Mouse (Mus musculus) MEL (cell line): ENCODE results near the gene Tspan17. TPM values are rescaled to one million over a fixed set of nuclear protein-coding genes. Genes with fewer than 3 reads are reported as not detected.

Experiments
- DNase-seq: peaks from one replicate; pipeline ENCODE4 v3.0.0; 2011; ENCODE audit warnings: low read depth, low spot score
- H3K27ac ChIP-seq: 2 replicates; pipeline ENCODE4 v1.5.1; 2012; ENCODE audit warnings: low read depth, mild to moderate bottlenecking, control low read depth, low read length, moderate library complexity; ENCODE audit not compliant: control insufficient read depth
- H3K27me3 ChIP-seq, 2 experiments: fragments of 150-350 bp in 1 of 2; sonication (generic) in 1 of 2; 2 replicates each; pipeline ENCODE4 v1.6.1; 2012; ENCODE audit warnings: low read length in 2 of 2, mild to moderate bottlenecking in 2 of 2, improper control_type of control experiment in 1 of 2, moderate library complexity in 1 of 2; ENCODE audit not compliant: insufficient read depth in 2 of 2, control insufficient read depth in 1 of 2
- H3K36me3 ChIP-seq, 2 experiments: 2 replicates each; pipeline ENCODE4 v1.6.1; 2012 to 2014; ENCODE audit warnings: low read length in 2 of 2, improper control_type of control experiment in 1 of 2, inconsistent platforms in 1 of 2, mild to moderate bottlenecking in 1 of 2; ENCODE audit not compliant: insufficient read depth in 2 of 2, control insufficient read depth in 1 of 2
- H3K4me1 ChIP-seq, 2 experiments: fragments of 150-350 bp in 1 of 2; sonication (generic) in 1 of 2; 2 replicates each; pipeline ENCODE4 v1.6.1; 2012; ENCODE audit warnings: low read length in 2 of 2, improper control_type of control experiment in 1 of 2, mild to moderate bottlenecking in 1 of 2; ENCODE audit not compliant: insufficient read depth in 2 of 2, control insufficient read depth in 1 of 2
- H3K4me3 ChIP-seq, 2 experiments: fragments of 150-350 bp in 1 of 2; sonication (generic) in 1 of 2; 2 replicates each; pipeline ENCODE4 v1.5.1; 2012; ENCODE audit warnings: low read depth in 2 of 2, low read length in 2 of 2, mild to moderate bottlenecking in 2 of 2, moderate library complexity in 2 of 2, control low read depth in 1 of 2, improper control_type of control experiment in 1 of 2; ENCODE audit not compliant: control insufficient read depth in 1 of 2, insufficient read depth in 1 of 2
- H3K79me2 ChIP-seq: 2 replicates; pipeline ENCODE4 v1.6.1; 2012; ENCODE audit warnings: mild to moderate bottlenecking, low read length, moderate library complexity; ENCODE audit not compliant: control insufficient read depth, poor library complexity, insufficient read depth
- H3K9ac ChIP-seq: 2 replicates; pipeline ENCODE4 v1.6.1; 2012; ENCODE audit warnings: low read depth, mild to moderate bottlenecking, control low read depth, low read length, moderate library complexity; ENCODE audit not compliant: control insufficient read depth, poor library complexity, severe bottlenecking
- H3K9me3 ChIP-seq: fragments of 150-350 bp; sonication (generic); replicated peaks from 2 replicates; pipeline ENCODE4 v1.6.1; 2012; ENCODE audit warnings: mild to moderate bottlenecking, low read length, improper control_type of control experiment, moderate library complexity; ENCODE audit not compliant: insufficient read depth
- BHLHE40 ChIP-seq: IDR thresholded peaks from 2 replicates; pipeline ENCODE4 v1.6.1; 2012; ENCODE audit warnings: low read depth, mild to moderate bottlenecking, inconsistent platforms, low read length, improper control_type of control experiment, borderline replicate concordance
- CHD1 ChIP-seq: IDR thresholded peaks from 2 replicates; pipeline ENCODE4 v1.6.1; 2012; ENCODE audit warnings: low read depth, mild to moderate bottlenecking, inconsistent platforms, low read length, improper control_type of control experiment
- CHD2 ChIP-seq: IDR thresholded peaks from 2 replicates; pipeline ENCODE4 v1.6.1; 2011; ENCODE audit warnings: low read length, improper control_type of control experiment
- CTCF ChIP-seq, 3 experiments: IDR thresholded peaks in 2 of 3; conservative IDR thresholded peaks in 1 of 3; 2 replicates each; pipeline ENCODE4 v1.5.1; 2011 to 2012; ENCODE audit warnings: low read length in 3 of 3, low read depth in 2 of 3, mild to moderate bottlenecking in 2 of 3, improper control_type of control experiment in 1 of 3, inconsistent platforms in 1 of 3, mixed read lengths in 1 of 3, moderate library complexity in 1 of 3; ENCODE audit not compliant: control insufficient read depth in 1 of 3, insufficient read depth in 1 of 3, poor library complexity in 1 of 3, severe bottlenecking in 1 of 3
- ELF1 ChIP-seq: IDR thresholded peaks from 2 replicates; pipeline ENCODE4 v1.6.1; 2014; ENCODE audit warnings: low read depth, mild to moderate bottlenecking, inconsistent platforms, low read length, improper control_type of control experiment, moderate library complexity
- EP300 ChIP-seq, 2 experiments: IDR thresholded peaks; 2 replicates each; pipeline ENCODE4 v1.6.1; 2011; ENCODE audit warnings: improper control_type of control experiment in 2 of 2, low read length in 2 of 2, low read depth in 1 of 2, mild to moderate bottlenecking in 1 of 2
- ETS1 ChIP-seq: IDR thresholded peaks from 2 replicates; pipeline ENCODE4 v1.6.1; 2012; ENCODE audit warnings: low read depth, mild to moderate bottlenecking, inconsistent platforms, low read length, improper control_type of control experiment, moderate library complexity
- GABPA ChIP-seq: IDR thresholded peaks from 2 replicates; pipeline ENCODE4 v1.6.1; 2012; ENCODE audit warnings: low read depth, mild to moderate bottlenecking, inconsistent platforms, low read length, improper control_type of control experiment, moderate library complexity
- GATA1 ChIP-seq: IDR thresholded peaks from 2 replicates; pipeline ENCODE4 v1.6.1; 2011; ENCODE audit warnings: low read depth, low read length, improper control_type of control experiment
- HCFC1 ChIP-seq: IDR thresholded peaks from 2 replicates; pipeline ENCODE4 v1.6.1; 2012; ENCODE audit warnings: low read depth, mild to moderate bottlenecking, inconsistent platforms, low read length, improper control_type of control experiment, moderate library complexity
- MAFK ChIP-seq: IDR thresholded peaks from 2 replicates; pipeline ENCODE4 v1.6.1; 2011; ENCODE audit warnings: low read depth, mild to moderate bottlenecking, low read length, improper control_type of control experiment, borderline replicate concordance
- MAX ChIP-seq: IDR thresholded peaks from 2 replicates; pipeline ENCODE4 v1.6.1; 2011; ENCODE audit warnings: low read length, improper control_type of control experiment
- MAZ ChIP-seq: IDR thresholded peaks from 2 replicates; pipeline ENCODE4 v1.6.1; 2012; ENCODE audit warnings: low read depth, mild to moderate bottlenecking, inconsistent platforms, low read length, improper control_type of control experiment
- MEF2A ChIP-seq: IDR thresholded peaks from 2 replicates; pipeline ENCODE4 v1.6.1; 2014; ENCODE audit warnings: low read depth, mild to moderate bottlenecking, inconsistent platforms, low read length, improper control_type of control experiment; ENCODE audit not compliant: poor library complexity, insufficient replicate concordance, severe bottlenecking; ENCODE audit errors: extremely low read depth
- MXI1 ChIP-seq: IDR thresholded peaks from 2 replicates; pipeline ENCODE4 v1.6.1; 2011; ENCODE audit warnings: mild to moderate bottlenecking, low read depth, low read length, improper control_type of control experiment
- POLR2AphosphoS2 ChIP-seq: IDR thresholded peaks from 2 replicates; pipeline ENCODE4 v1.6.1; 2011; ENCODE audit warnings: low read length, improper control_type of control experiment
- POLR2AphosphoS5 ChIP-seq: IDR thresholded peaks from 2 replicates; pipeline ENCODE4 v1.6.1; 2012; ENCODE audit warnings: low read depth, borderline replicate concordance, mild to moderate bottlenecking, inconsistent platforms, low read length, moderate library complexity, mixed read lengths
- TCF12 ChIP-seq: IDR thresholded peaks from 2 replicates; pipeline ENCODE4 v1.6.1; 2014; ENCODE audit warnings: low read depth, mild to moderate bottlenecking, inconsistent platforms, low read length, improper control_type of control experiment, moderate library complexity
- UBTF ChIP-seq: IDR thresholded peaks from 2 replicates; pipeline ENCODE4 v1.6.1; 2012; ENCODE audit warnings: low read depth, mild to moderate bottlenecking, inconsistent platforms, low read length, improper control_type of control experiment, moderate library complexity, borderline replicate concordance; ENCODE audit not compliant: insufficient read depth
- ZMIZ1 ChIP-seq: IDR thresholded peaks from 2 replicates; pipeline ENCODE4 v1.6.1; 2012; ENCODE audit warnings: low read depth, mild to moderate bottlenecking, inconsistent platforms, low read length, improper control_type of control experiment, moderate library complexity
- ZNF384 ChIP-seq: IDR thresholded peaks from 2 replicates; pipeline ENCODE4 v1.6.1; 2012; ENCODE audit warnings: low read depth, mild to moderate bottlenecking, inconsistent platforms, low read length, improper control_type of control experiment
- polyA plus RNA-seq, 2 experiments: library from polyadenylated mRNA; stranded (reverse) in 1 of 2; unstranded in 1 of 2; fragments of >175 nt in 1 of 2; fragments of >200 nt in 1 of 2; gene quantifications; 2 replicates each; pipeline versions ENCODE4 v1.2.1 to v1.2.4; 2012; ENCODE audit warnings: low replicate concordance in 2 of 2, low read depth in 1 of 2; ENCODE audit not compliant: insufficient read length in 2 of 2, insufficient read depth in 1 of 2, missing spikeins in 1 of 2
- total RNA-seq: library from RNA; depleted of rRNA; stranded (reverse); fragments of 300-350 nt; gene quantifications from 2 replicates; pipeline ENCODE4 v1.2.3, GENCODE M21; 2012

The Tspan17 gene
- total and polyA plus RNA-seq, 3 experiments = 4.1 to 23.0 TPM; not detected in 1

- Histone ChIP-seq H3K79me2 (no peaks in the 10 kb centered on the region), H3K9ac (no peak overlapping the region), H3K9me3 (no peaks in the 10 kb centered on the region), H3K36me3 (no peaks in the 10 kb centered on the region), H3K4me1 (no peaks in the 10 kb centered on the region), H3K4me3 (no peak overlapping the region), H3K27me3 (no peaks in the 10 kb centered on the region), H3K27ac (no peak overlapping the region)
- TF ChIP-seq MAFK = no peak
- no peak for TF ChIP-seq HCFC1
- TF ChIP-seq BHLHE40 = no peak
- TF ChIP-seq ETS1 = no peak
- DNase-seq = no peak
Measured at GRCm38 (mm10) chr13:54806434-54806976, 17.3 kb downstream of the Tspan17 start.

DNA sequence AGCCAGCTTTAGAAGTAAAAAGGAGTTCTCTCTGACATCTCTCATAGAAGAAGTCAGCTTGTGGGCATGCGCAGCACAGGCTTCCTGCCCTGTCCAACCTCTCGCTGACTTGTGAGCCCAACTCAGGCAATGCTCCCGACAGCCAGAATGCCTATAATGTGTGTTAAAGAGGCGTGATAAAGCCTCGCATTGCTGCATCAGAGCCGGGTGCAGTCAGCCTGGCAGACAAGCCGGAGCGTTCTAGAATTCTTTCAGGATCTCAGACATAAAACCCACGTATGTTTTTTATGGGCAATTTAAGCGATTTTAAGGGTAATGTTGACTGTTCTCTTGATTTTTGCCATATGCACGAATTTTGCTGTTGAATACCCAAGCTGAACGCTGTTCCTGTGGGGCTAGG is 18.9 kb downstream of the Tspan17 start:
- no peak overlapping the region for H3K27ac ChIP-seq
- no peak overlapping the region for H3K4me3 ChIP-seq
- H3K27me3 ChIP-seq = no peaks in the 10 kb centered on the region
- DNase-seq = no peak
- TF ChIP-seq ELF1 (no peak), ZMIZ1 (no peak), UBTF (no peak), CHD1 (no peak), POLR2AphosphoS2 (no peak), POLR2AphosphoS5 (no peak), MAZ (no peak)
- no peaks in the 10 kb centered on the region for H3K36me3 ChIP-seq
- no peaks in the 10 kb centered on the region for H3K79me2 ChIP-seq
- H3K4me1 ChIP-seq = no peaks in the 10 kb centered on the region
- no peaks in the 10 kb centered on the region for H3K9me3 ChIP-seq
- H3K9ac ChIP-seq = no peak overlapping the region

DNA sequence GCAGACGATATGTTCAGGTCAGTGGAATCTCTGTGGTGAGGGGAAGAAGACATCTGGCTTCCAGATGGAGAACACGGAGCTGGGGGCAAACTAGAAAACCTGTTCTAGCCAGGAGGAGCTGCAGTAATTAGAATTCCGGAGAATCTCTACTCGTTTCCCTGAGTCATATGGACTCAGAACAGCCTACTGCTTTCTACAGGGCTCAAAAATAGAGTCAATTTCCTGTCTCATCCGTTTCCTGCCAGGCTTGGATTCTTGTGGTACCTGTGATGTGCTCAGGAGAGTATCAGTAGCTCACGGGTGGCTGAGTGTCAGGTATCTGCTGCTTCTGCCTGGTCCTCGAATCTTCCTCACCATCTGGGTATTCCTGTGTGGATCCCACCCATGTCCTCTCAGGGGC is 22.3 kb downstream of the Tspan17 start:
- no peak for DNase-seq
- Histone ChIP-seq H3K79me2 (no peaks in the 10 kb centered on the region), H3K4me3 (no peak overlapping the region), H3K27ac (no peak overlapping the region), H3K9ac (no peak overlapping the region), H3K9me3 (no peaks in the 10 kb centered on the region), H3K27me3 (no peaks in the 10 kb centered on the region), H3K36me3 (no peaks in the 10 kb centered on the region), H3K4me1 (no peaks in the 10 kb centered on the region)
- TF ChIP-seq CTCF (IDR thresholded peaks at IDR 0.05 in 2 of 3, conservative IDR thresholded peaks at IDR 0.05 in 1 of 3; ENCODE audit: control insufficient read depth in 1 of 3, insufficient read depth in 1 of 3, low read depth in 2 of 3, low read length in 3 of 3, poor library complexity in 1 of 3, severe bottlenecking in 1 of 3) (no peak), MAX (no peak), ZNF384 (no peak), TCF12 (no peak), MEF2A (no peak), CHD2 (no peak), UBTF (no peak), MXI1 (no peak), GATA1 (no peak), EP300 (IDR thresholded peaks at IDR 0.05; ENCODE audit: low read depth in 1 of 2, low read length in 2 of 2) (no peak), ZMIZ1 (no peak), HCFC1 (no peak), GABPA (no peak)
